Mouse (Mus musculus) neutrophil, adult 5-6 weeks (primary cell): Measurements from ENCODE around the gene Gm42417. TPM values are rescaled to one million over a fixed set of nuclear protein-coding genes. Genes with fewer than 3 reads are reported as not detected.

Source experiments
- ATAC-seq: fragments of 151-379, 151-347 bp; 2 replicates; pipeline ENCODE4 v1.8.0; 2017; ENCODE audit warnings: mild to moderate bottlenecking, moderate TSS enrichment; ENCODE audit not compliant: insufficient number of reproducible peaks, poor library complexity, low FRiP score, severe bottlenecking; ENCODE audit errors: extremely low read depth
- total RNA-seq: library from RNA; stranded (forward); fragments of 200-1000 nt; gene quantifications from 2 replicates; pipeline ENCODE4 v1.2.3, GENCODE M21; 2017

Gene Gm42417
- total RNA-seq, result not detected in 2 replicates

- ATAC-seq, result no peak
Observed at GRCm38 (mm10) chr1:36539186-36539585, at the start of gene Gm42417. Gene Gm42417 (minus strand): TSS chr1:36539429.

GRCm38 (mm10) chr1:36587860-36588259 lies 48.6 kb upstream of the Gm42417 start:
- ATAC-seq, result no peak

- ATAC-seq, result no peak
Observed at GRCm38 (mm10) chr1:36586288-36586687, 47.1 kb upstream of the Gm42417 start.

- ATAC-seq, result no peak
Observed at GRCm38 (mm10) chr1:36583408-36584116, 44.3 kb upstream of the Gm42417 start.

- no peak for ATAC-seq
Observed at GRCm38 (mm10) chr1:36582211-36582610, 43.0 kb upstream of the Gm42417 start.

GRCm38 (mm10) chr1:36581260-36581659 lies 42.0 kb upstream of the Gm42417 start:
- ATAC-seq, result no peak

GRCm38 (mm10) chr1:36580384-36581207 lies 41.4 kb upstream of the Gm42417 start:
- ATAC-seq, result no peak

GRCm38 (mm10) chr1:36579974-36580383 lies 40.8 kb upstream of the Gm42417 start:
- ATAC-seq, result no peak

- no peak for ATAC-seq
Observed at GRCm38 (mm10) chr1:36576991-36577675, 37.9 kb upstream of the Gm42417 start.

GRCm38 (mm10) chr1:36575347-36575746 lies 36.1 kb upstream of the Gm42417 start:
- no peak for ATAC-seq

GRCm38 (mm10) chr1:36574196-36574955 lies 35.1 kb upstream of the Gm42417 start:
- ATAC-seq, result no peak

- ATAC-seq, result no peak
Observed at GRCm38 (mm10) chr1:36573524-36573923, 34.3 kb upstream of the Gm42417 start.

- no peak for ATAC-seq
Observed at GRCm38 (mm10) chr1:36572709-36573108, 33.5 kb upstream of the Gm42417 start.

- no peak for ATAC-seq
Observed at GRCm38 (mm10) chr1:36572140-36572700, 33.0 kb upstream of the Gm42417 start.

- no peak for ATAC-seq
Observed at GRCm38 (mm10) chr1:36571627-36572026, 32.4 kb upstream of the Gm42417 start.

- no peak for ATAC-seq
Observed at GRCm38 (mm10) chr1:36570320-36570719, 31.1 kb upstream of the Gm42417 start.

- no peak for ATAC-seq
Observed at GRCm38 (mm10) chr1:36569694-36570276, 30.6 kb upstream of the Gm42417 start.

GRCm38 (mm10) chr1:36568776-36569175 lies 29.5 kb upstream of the Gm42417 start:
- ATAC-seq, result no peak
